Mouse (Mus musculus): ENCODE data around the gene Ddx39b.

Ddx39b gene

GRCm38 (mm10) chr17:35243086-35243485 lies 1.5 kb downstream of the Ddx39b start:
- peak in 1 of 2 experiments; percentile 54 for DNase-seq (ENCODE audit: low spot score in 2 of 2)

- DNase-seq (ENCODE audit: low spot score in 2 of 2), result no peak
Observed at GRCm38 (mm10) chr17:35244999-35245398, 3.5 kb downstream of the Ddx39b start.

GRCm38 (mm10) chr17:35245731-35246623 lies 4.4 kb downstream of the Ddx39b start:
- DNase-seq (ENCODE audit: low spot score in 2 of 2), result no peak

- DNase-seq (ENCODE audit: low spot score in 2 of 2), result no peak
Observed at GRCm38 (mm10) chr17:35247144-35247543, 5.6 kb downstream of the Ddx39b start.

GRCm38 (mm10) chr17:35248986-35249385 lies 7.4 kb downstream of the Ddx39b start:
- DNase-seq (ENCODE audit: low spot score in 2 of 2), result no peak

- DNase-seq (ENCODE audit: low spot score in 2 of 2), result no peak
Observed at GRCm38 (mm10) chr17:35249451-35250197, 8.1 kb downstream of the Ddx39b start.

GRCm38 (mm10) chr17:35250348-35251120 lies 9.0 kb downstream of the Ddx39b start:
- no peak for DNase-seq (ENCODE audit: low spot score in 2 of 2)

- no peak for DNase-seq (ENCODE audit: low spot score in 2 of 2)
Observed at GRCm38 (mm10) chr17:35251162-35251719, 9.7 kb downstream of the Ddx39b start.

GRCm38 (mm10) chr17:35251981-35252380 lies 10.4 kb downstream of the Ddx39b start:
- no peak for DNase-seq (ENCODE audit: low spot score in 2 of 2)

GRCm38 (mm10) chr17:35252619-35253292 lies 11.2 kb downstream of the Ddx39b start:
- DNase-seq (ENCODE audit: low spot score in 2 of 2), result no peak

- DNase-seq (ENCODE audit: low spot score in 2 of 2), result no peak
Observed at GRCm38 (mm10) chr17:35253293-35254093, 11.9 kb downstream of the Ddx39b start.

GRCm38 (mm10) chr17:35254241-35255098 lies 12.9 kb downstream of the Ddx39b start:
- DNase-seq (ENCODE audit: low spot score in 2 of 2), result no peak

GRCm38 (mm10) chr17:35255301-35255700 lies 13.8 kb downstream of the Ddx39b start:
- DNase-seq (ENCODE audit: low spot score in 2 of 2), result no peak

GRCm38 (mm10) chr17:35255704-35256103 lies 14.2 kb downstream of the Ddx39b start:
- no peak for DNase-seq (ENCODE audit: low spot score in 2 of 2)

- DNase-seq (ENCODE audit: low spot score in 2 of 2), result no peak
Observed at GRCm38 (mm10) chr17:35257378-35257777, 15.8 kb downstream of the Ddx39b start.

GRCm38 (mm10) chr17:35257824-35258491 lies 16.4 kb downstream of the Ddx39b start:
- DNase-seq (ENCODE audit: low spot score in 2 of 2), result peak; percentile 89 to 90

- no peak for DNase-seq (ENCODE audit: low spot score in 2 of 2)
Observed at GRCm38 (mm10) chr17:35258492-35259478, 17.2 kb downstream of the Ddx39b start.

Measured in right cerebral cortex, postnatal 36 days (tissue).